Mouse (Mus musculus) T-cell, adult 66 days (primary cell): ENCODE results near the gene Fam76a. TPM values are rescaled to one million over a fixed set of nuclear protein-coding genes. Genes with fewer than 3 reads are reported as not detected.

Experiments used
- total RNA-seq, 2 experiments: library from RNA; stranded (reverse); gene quantifications; 3 replicates in 1 of 2; 4 replicates in 1 of 2; pipeline ENCODE4 v1.2.4; 2023

Gene Fam76a
- 10 to 100 TPM; 27.4 to 36.8 TPM for total RNA-seq

GRCm38 (mm10) chr4:132922558-132923008, at the start of gene Fam76a:
Gene Fam76a (minus strand): TSS chr4:132922558.

GRCm38 (mm10) chr4:132884064-132884843, 38.1 kb downstream of the Fam76a start, which contains the start of gene Stx12:
Gene Stx12 (minus strand): TSS chr4:132884509.

Other genes with a start within 250 kb of the Fam76a start
- gene Xkr8, start 190.0 kb downstream of the Fam76a start, total RNA-seq: 1 to 10 TPM; 2.2 to 3.0 TPM
- 1 to 10 TPM in 1 of 2 experiments, under 1 TPM in 1; 0.39 to 1.2 TPM for gene Smpdl3b, start 165.3 kb downstream of the Fam76a start, total RNA-seq
- gene Rpa2, start 154.2 kb downstream of the Fam76a start, total RNA-seq: 10 to 100 TPM; 55.5 to 59.9 TPM
- 1 to 10 TPM; 1.2 to 3.4 TPM for gene Themis2, start 126.2 kb downstream of the Fam76a start, total RNA-seq
- gene Ppp1r8, start 79.4 kb downstream of the Fam76a start, total RNA-seq: 10 to 100 TPM; 48.9 to 55.3 TPM
- 10 to 100 TPM; 20.4 to 27.0 TPM for gene Stx12, start 38.0 kb downstream of the Fam76a start, total RNA-seq
- 1 to 10 TPM; 2.5 to 6.2 TPM for gene Fgr, start 51.5 kb upstream of the Fam76a start, total RNA-seq
- gene Ahdc1, start 88.7 kb upstream of the Fam76a start, total RNA-seq: 10 to 100 TPM; 63.0 to 66.9 TPM
- gene Wasf2, start 207.9 kb upstream of the Fam76a start, total RNA-seq: 100 to 1,000 TPM; 228 to 232 TPM